Mouse (Mus musculus) gastrocnemius, adult 2 months (tissue): ENCODE results near the gene Trim62. TPM values are rescaled to one million over a fixed set of nuclear protein-coding genes. Genes with fewer than 3 reads are reported as not detected.

ENCODE experiments used
- DNase-seq: peaks from one replicate; pipeline ENCODE4 v3.0.0; 2022
- H3K27ac ChIP-seq: fragments of 200-600 bp; 2 replicates; pipeline ENCODE4 v1.8.1; 2022; ENCODE audit warnings: mild to moderate bottlenecking
- H3K4me3 ChIP-seq: fragments of 200-600 bp; 2 replicates; pipeline ENCODE4 v1.8.1; 2022; ENCODE audit warnings: mild to moderate bottlenecking, moderate library complexity
- CTCF ChIP-seq: fragments of 200-600 bp; IDR thresholded peaks from 2 replicates; pipeline ENCODE4 v1.8.1; 2022; ENCODE audit warnings: antibody characterized with exemption, mild to moderate bottlenecking, moderate library complexity
- intact Hi-C: fragments of 180-260 bp; cut with DNase I; formaldehyde crosslinking; loops from one replicate; pipeline ENCODE4 v1.15.1; 2025
- total RNA-seq, 2 experiments: library from RNA; stranded (reverse); gene quantifications; 2 replicates each; pipeline ENCODE4 v1.2.3; 2021

Gene Trim62
- total RNA-seq, 2 experiments from 2014 or later: 0.50 to 0.74 TPM

DNA sequence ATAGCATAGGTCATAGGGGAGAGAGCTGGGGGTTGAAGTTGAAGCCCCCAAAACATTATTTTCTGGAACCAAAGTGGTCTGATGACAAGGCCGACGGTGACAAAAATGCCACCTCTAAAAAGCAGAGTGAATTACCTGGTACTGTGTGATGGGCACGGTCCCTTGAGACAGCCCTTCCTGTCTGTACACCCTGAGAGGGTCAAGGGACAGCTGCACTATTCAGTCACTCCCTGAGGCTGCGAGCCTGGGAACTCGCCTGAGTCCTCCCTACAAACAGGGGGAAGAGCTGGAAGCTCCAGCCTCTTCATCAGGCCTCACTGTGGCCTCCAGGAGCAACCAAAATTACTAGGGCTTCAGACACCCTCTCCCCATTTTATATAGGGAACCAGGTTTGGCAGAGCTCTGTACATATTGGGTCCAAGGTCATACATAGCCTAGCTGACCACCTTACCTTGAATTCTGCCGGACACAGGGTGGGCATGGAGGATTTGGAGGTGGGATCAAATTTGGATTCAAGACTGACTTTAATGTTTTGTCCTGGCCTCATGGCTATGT, 5.1 kb downstream of the Trim62 start:
- intact Hi-C loops: no loop called here
- H3K27ac ChIP-seq: no peak overlapping the region
- no peak for DNase-seq
- no peak for TF ChIP-seq CTCF
- no peak overlapping the region for H3K4me3 ChIP-seq

DNA sequence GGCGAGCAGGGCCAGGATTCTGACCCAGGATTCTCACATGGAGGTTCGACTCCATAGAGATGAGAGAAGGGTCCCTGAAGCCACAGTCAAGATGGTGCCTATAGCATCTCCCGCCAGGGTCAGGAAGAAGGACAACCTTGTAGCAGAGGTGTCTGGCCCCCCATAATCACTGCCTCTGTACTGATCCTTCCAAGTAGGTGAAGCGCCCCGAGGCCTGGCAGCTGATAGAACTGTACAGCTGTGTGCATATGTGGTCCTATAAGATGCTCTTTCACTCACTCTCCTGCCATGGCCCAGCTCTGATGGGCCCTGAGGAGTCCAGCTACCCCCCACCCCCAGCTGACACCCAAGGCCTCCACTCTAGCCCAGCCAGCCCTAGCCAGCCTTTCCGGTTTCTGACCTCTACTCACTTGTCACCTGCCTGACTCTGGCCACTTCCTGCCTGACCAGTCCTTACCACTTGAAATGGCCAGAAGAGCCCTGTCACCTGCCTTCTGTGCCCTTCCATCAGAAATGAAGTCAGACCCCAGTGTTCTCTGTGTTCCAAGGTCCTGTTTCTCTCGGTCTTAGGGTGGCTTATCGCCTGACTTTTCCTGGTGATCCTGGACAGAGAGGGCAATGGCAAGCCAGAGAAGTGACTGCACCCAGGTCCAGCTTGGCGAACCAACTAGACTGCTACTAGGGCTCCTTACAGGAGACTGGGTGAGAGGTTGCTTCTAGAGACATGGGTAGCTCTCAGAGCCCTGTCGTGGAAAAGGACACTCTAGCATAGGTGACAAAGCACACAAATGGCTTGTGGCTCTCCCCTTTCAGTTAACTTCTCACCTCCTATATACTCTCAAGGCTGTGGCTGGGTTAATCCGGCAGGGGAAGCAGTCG, 6.6 kb downstream of the Trim62 start:
- no peak for TF ChIP-seq CTCF
- Histone ChIP-seq H3K4me3 (no peak overlapping the region), H3K27ac (peak overlapping the region; percentile 67)
- DNase-seq: no peak
- intact Hi-C loops: no loop called here

DNA sequence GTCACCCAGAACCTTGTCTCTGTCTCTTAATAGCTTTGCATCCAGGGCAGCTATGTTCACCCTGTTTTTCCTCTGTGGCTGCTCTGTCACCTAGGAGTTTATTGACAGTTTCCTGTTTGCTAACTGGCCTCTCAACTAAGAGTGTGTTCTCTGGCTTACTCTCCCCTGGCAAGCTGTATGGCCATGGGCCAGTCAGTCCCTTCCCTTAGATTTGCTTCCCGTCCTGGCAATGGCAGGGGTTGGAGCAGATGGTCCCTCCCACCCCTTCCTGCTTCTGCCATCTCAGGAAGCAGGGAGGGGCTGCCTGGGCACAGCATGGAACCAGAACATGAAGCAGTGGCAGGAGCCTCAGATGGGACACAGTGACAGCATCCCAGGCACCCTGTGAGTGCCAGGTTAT, 7.8 kb downstream of the Trim62 start:
- intact Hi-C loops: no loop called here
- no peak for TF ChIP-seq CTCF
- H3K27ac ChIP-seq: peak overlapping the region; percentile 67
- peak; percentile 54 for DNase-seq
- no peak overlapping the region for H3K4me3 ChIP-seq

DNA sequence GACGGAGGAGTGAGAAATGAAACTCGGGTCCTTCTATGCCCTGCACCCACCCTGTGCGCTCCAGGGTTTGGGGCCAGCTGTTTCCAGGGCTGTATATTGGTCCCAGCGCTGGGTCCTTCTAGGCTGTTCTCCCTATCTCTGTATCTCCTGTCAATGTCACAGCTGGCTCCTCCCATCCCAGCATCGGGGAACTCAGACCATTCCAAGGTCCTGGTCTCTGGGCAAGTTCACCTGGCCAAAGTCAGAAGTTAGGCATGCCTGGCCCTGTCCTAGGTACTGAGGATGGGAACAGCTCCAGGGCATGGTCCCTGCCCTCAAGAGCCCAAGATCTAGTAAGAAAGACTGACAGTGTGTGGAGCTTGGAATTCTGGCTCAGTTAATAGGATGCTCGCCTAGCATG, 8.4 kb downstream of the Trim62 start:
- intact Hi-C loops: no loop called here
- TF ChIP-seq CTCF: no peak
- Histone ChIP-seq H3K27ac (peak overlapping the region; percentile 56), H3K4me3 (no peak overlapping the region)
- DNase-seq: no peak

DNA sequence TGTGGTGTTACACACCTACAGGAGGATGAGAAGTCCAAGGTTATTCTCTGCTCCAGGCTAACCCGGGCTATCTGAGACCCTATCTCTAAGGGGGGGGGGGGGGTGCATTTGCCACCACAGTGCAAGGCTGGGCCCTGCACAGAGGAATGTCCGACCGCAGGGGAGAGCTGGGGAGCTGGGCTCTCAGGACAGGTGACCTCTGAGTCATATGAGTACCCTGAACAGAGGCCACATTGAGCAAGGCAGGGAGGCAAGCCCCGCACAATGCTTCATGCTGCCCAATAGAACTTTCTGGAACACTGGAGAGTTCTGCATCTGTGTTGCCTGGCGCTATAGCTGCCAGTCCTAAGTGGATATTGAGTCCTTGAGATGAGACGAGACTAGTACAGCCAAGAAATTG, 8.8 kb downstream of the Trim62 start:
- no peak for DNase-seq
- H3K4me3 ChIP-seq: no peak overlapping the region
- intact Hi-C loops: no loop called here
- H3K27ac ChIP-seq: no peak overlapping the region
- TF ChIP-seq CTCF: no peak

DNA sequence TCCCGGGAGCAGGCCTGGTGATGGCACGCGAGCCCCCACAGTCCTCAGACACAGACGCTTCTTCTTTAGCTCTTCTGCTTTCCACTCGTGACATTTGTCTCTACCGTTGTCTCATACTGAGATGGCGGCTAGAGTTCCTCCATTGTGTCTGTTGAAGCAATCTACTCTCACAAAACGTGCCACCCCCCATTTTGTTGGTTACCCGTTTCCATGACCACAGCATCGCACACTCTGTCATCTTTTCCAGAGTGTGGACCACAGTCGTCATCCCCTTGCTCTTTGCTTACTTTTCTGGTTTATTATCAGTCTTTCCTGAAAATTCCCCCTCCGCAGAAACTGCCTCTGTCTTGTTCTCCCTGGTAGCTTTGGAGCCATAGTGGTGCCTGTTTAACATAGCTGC, 10.7 kb downstream of the Trim62 start:
- Histone ChIP-seq H3K4me3 (no peak overlapping the region), H3K27ac (no peak overlapping the region)
- intact Hi-C loops: no loop called here
- no peak for TF ChIP-seq CTCF
- no peak for DNase-seq

DNA sequence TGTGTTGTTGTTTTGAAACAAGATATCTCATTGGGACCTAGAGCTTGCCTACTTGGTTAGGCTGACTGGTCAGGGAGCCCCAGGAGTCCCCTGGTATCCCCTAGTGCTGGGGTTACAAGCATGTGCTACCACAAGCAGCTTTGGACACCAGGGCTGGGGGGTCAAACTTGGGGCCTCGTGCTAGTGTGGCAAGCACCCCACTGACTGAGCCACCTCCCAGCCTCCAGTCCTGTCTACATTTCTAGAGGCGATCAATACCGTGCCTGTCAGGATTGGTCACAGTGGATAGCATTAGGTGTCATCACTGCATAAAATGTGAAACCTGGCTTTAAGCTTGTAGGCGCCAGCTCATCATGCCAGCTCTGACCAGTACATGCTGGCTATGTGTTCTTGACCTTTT, 12.5 kb downstream of the Trim62 start:
- Histone ChIP-seq H3K27ac (no peak overlapping the region), H3K4me3 (no peak overlapping the region)
- TF ChIP-seq CTCF: no peak
- no peak for DNase-seq
- intact Hi-C loops: no loop called here

DNA sequence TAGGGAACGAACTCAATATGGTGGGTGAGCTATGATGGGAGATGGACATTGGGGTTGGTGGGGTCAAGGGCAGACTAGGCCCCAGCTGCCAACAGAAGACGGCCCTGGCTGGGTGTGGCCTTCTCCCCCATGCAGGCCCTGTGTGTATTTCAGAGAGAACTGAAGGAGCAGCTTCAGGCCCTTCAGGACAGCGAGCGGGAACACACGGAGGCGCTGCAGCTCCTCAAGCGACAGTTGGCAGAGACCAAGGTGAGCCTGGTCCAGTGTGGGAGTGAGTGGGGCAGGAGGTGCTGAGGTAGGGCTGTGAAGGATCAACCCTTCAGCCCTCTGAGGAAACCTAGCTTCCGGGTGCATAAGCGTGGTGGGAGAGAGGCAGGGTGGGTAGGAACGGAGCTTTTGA, 13.3 kb downstream of the Trim62 start:
- no peak for TF ChIP-seq CTCF
- intact Hi-C loops: no loop called here
- no peak for DNase-seq
- Histone ChIP-seq H3K27ac (no peak overlapping the region), H3K4me3 (no peak overlapping the region)

DNA sequence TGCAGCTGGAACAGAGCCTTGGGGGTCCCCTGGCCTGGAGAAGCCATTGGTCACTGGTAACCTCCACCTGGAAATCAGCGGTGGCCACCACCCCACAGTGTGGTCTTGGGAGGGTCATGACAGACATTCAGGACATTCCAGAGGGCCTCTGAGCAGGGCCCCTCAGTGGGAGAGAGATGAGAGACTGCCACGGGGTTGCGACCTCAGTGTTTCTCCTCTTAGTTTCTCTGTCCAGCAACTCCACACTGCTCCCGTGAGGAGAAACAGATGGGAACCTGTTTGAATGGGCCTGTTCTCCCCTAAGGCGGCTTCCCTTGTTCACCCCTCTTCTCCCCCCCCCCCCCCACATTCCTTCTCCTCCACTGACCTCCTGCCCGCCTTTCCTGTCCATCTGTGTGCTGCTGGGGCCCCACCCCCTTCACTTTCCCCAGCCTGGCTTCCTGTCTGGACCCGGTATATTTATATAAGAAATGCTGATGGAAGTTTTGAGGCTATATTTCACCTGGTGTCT, 14.6 kb downstream of the Trim62 start:
- DNase-seq: no peak
- Histone ChIP-seq H3K27ac (peak overlapping the region; percentile 25; the same call in 1 of the 2 replicates), H3K4me3 (no peak overlapping the region)
- intact Hi-C loops: no loop called here
- no peak for TF ChIP-seq CTCF

DNA sequence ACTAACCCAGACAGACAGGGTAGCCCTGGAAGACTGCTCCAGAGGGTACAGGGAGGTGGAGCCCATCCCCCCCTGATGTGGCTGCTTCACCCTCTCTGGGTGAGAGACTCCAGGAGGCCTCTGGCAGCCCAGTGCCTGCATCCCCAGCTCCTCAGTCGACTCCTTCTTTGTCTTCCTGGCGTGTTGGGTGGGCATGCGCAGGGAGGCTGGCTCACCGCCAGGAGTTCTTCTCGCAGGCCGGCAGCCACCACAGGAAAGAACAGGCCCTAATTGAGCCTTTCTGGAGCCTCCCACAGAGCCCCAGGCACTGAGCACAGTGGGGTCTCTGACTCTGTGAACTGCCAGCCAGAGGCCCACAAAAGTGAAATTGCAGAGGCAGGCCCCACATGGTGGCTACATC, 16.0 kb downstream of the Trim62 start:
- Histone ChIP-seq H3K27ac (no peak overlapping the region), H3K4me3 (no peak overlapping the region)
- intact Hi-C loops: no loop called here
- no peak for TF ChIP-seq CTCF
- DNase-seq: peak; percentile 51

DNA sequence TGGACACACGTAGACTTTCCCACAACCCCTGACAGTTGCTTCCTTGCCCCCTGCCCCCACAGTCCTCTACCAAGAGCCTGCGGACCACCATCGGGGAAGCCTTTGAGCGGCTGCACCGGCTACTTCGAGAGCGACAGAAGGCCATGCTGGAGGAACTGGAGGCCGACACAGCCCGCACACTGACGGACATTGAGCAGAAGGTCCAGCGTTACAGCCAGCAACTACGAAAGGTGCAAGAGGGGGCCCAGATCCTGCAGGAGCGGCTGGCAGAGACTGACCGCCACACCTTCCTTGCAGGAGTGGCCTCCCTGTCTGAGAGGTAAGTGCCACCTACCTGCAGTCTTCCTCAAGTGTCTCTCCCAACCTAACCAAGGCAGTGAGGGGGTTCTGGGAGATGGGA, 17.1 kb downstream of the Trim62 start:
- Histone ChIP-seq H3K27ac (no peak overlapping the region), H3K4me3 (no peak overlapping the region)
- intact Hi-C loops: no loop called here
- DNase-seq: no peak
- no peak for TF ChIP-seq CTCF

DNA sequence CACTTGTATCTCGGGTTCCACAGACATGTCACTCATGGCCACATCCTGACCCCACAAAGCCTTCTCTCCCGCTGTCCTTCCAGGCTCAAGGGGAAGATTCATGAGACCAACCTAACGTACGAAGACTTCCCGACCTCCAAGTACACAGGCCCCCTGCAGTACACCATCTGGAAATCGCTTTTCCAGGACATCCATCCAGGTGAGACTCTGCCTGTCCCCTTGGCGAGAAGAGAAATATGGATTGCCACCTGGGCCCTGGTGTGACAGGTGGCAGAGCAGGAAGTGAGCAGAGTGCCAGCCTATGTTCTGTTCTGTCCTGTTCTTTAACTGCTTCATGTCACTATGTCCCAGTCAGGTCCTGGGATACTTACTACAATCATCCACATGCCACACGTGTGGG, 19.0 kb downstream of the Trim62 start:
- no peak overlapping the region for H3K4me3 ChIP-seq
- no peak for DNase-seq
- H3K27ac ChIP-seq: no peak overlapping the region
- TF ChIP-seq CTCF: no peak
- intact Hi-C loops: no loop called here

DNA sequence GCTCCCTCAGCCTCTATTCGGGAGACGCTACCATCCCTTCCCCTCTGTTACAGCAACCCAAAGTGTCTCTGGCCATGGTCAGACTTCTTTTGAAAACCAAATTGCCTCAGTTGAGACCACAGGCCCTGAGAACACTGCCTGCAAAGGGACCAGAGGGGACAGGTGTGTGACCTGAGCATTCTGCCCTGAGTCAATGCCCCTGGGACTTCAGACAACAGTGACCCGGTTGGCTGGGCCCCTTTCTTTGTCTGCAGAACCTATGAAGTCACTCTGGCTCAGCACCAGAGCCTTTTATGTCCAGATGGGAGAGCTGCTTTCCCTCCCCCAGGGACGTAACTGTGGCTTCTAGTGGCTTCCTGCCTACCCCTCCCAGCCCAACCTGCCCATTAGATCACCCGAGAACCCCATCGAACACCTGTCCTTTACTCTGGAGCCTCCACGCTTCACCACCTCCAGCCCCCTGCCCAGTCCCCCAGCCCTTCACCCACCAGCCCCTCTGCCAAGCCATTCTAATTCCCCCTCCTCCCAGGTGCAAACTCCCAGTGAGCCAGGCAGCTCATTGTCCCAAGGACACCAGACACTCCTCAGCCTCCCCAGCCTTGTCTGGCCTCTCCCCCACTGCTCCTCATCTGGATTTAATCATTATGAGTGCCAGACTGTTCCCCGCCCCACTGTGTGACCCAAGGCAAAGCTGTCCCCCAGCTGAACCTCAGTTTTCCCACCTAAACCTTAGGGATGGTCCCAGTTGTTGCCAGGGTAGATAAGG, 20.8 kb downstream of the Trim62 start:
- Histone ChIP-seq H3K27ac (no peak overlapping the region), H3K4me3 (no peak overlapping the region)
- intact Hi-C loops: no loop called here
- no peak for TF ChIP-seq CTCF
- DNase-seq: no peak
